Mouse (Mus musculus) heart, embryonic 15.5 days (tissue): ENCODE results near the gene Tomm20. TPM values are rescaled to one million over a fixed set of nuclear protein-coding genes. Genes with fewer than 3 reads are reported as not detected.

ENCODE experiments used
- ATAC-seq: fragments of 200-750 bp; cut with Nextera tagmentation; replicated peaks from 2 replicates; pipeline ENCODE4 v1.8.0; 2017; ENCODE audit warnings: low read depth, moderate TSS enrichment; ENCODE audit not compliant: insufficient number of reproducible peaks, insufficient read depth, low FRiP score
- H3K27ac ChIP-seq: fragments of 300-500 bp; sonication (generic); 2 replicates; pipeline ENCODE4 v1.5.1; 2015; ENCODE audit warnings: mild to moderate bottlenecking, inconsistent platforms
- H3K27me3 ChIP-seq: fragments of 300-500 bp; sonication (generic); 2 replicates; pipeline ENCODE4 v1.6.1; 2015; ENCODE audit warnings: inconsistent platforms
- H3K36me3 ChIP-seq: fragments of 300-500 bp; sonication (generic); 2 replicates; pipeline ENCODE4 v1.6.1; 2015; ENCODE audit warnings: mild to moderate bottlenecking, inconsistent platforms
- H3K4me1 ChIP-seq: fragments of 300-500 bp; sonication (generic); replicated peaks from 2 replicates; pipeline ENCODE4 v1.6.1; 2015; ENCODE audit warnings: inconsistent platforms
- H3K4me2 ChIP-seq: fragments of 300-500 bp; sonication (generic); 2 replicates; pipeline ENCODE4 v1.6.1; 2015; ENCODE audit warnings: inconsistent platforms, mild to moderate bottlenecking, moderate library complexity
- H3K4me3 ChIP-seq: fragments of 300-500 bp; sonication (generic); 2 replicates; pipeline ENCODE4 v1.5.1; 2015; ENCODE audit warnings: mild to moderate bottlenecking, inconsistent platforms
- H3K9ac ChIP-seq: fragments of 300-500 bp; sonication (generic); 2 replicates; pipeline ENCODE4 v1.6.1; 2015; ENCODE audit warnings: mild to moderate bottlenecking, inconsistent platforms
- H3K9me3 ChIP-seq: fragments of 300-500 bp; sonication (generic); replicated peaks from 2 replicates; pipeline ENCODE4 v1.6.1; 2016; ENCODE audit warnings: inconsistent platforms
- WGBS: fragments of 180-500 bp; shearing (Covaris S2); methylation state at CpG from one replicate; pipeline ENCODE4 v1.1.7; 2015; ENCODE audit warnings: mixed read lengths; 5-methylcytosine and 5-hydroxymethylcytosine counted together
- polyA plus RNA-seq: library from polyadenylated mRNA; unstranded; fragments of >200 nt; fragmentation: Nextera tagmentation; extraction: Ambion mirVana; gene quantifications from 2 replicates; pipeline ENCODE4 v1.2.1, GENCODE M21; 2015

Tomm20 gene
- polyA plus RNA-seq, 1 experiment from 2014 or later: 183 TPM

DNA sequence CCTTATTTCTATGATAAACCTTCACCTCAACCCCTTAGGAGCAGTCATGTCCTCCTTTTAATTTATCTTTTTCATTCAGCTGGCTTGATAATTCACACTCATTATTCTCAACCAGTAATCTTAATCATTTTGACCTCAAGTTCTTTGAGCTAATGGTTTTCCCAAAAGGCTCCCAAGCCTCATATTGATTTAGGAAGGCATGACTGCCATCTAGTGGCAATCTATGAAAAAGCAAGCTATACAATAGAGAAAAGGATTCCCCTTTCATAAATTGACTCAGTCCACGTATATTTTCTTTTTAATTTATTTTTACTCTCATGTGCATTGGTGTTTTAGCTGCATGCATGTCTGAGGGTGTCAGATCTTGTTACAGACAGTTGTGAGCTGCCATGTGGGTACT is 30.1 kb upstream of the Tomm20 start:
- no peak overlapping the region for H3K4me2 ChIP-seq
- H3K36me3 ChIP-seq: no peaks in the 10 kb centered on the region
- no peak for ATAC-seq

DNA sequence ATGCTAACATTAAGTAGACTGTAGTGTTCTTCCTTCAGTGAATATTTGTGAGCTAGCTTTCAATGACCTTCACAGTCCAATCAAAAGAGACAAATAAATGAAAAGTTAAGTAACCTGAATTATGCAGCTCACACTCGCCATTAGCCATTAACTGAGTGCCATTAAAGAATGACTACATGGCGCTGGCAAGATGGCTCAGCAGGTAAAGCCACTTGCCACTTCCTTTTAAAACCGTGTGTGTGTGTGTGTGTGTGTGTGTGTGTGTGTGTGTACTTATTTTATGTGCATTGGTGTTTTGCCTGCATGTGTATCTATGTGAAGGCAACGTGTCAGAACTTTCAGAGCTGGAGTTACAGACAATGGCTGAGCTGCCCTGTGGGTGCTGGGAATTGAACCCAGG is 28.9 kb upstream of the Tomm20 start:
- ATAC-seq: no peak
- H3K4me2 ChIP-seq: no peak overlapping the region
- H3K4me1 ChIP-seq: peaks cover 12% of the 10 kb centered on the region
- no peak overlapping the region for H3K4me3 ChIP-seq
- no peaks in the 10 kb centered on the region for H3K9me3 ChIP-seq
- H3K9ac ChIP-seq: no peak overlapping the region
- no peak overlapping the region for H3K27ac ChIP-seq
- 0 out of 2 replicates have a peak, but pooled peaks cover under 1% of the 10 kb centered on the region for H3K36me3 ChIP-seq
- H3K27me3 ChIP-seq: peaks cover 10% of the 10 kb centered on the region
- 80% methylated on average over 4 of the region's 4 CpGs for WGBS

More for the DNA sequence above, 30.1 kb upstream of the Tomm20 start:
- no peak overlapping the region for H3K4me3 ChIP-seq
- peaks cover 10% of the 10 kb centered on the region for H3K4me1 ChIP-seq
- H3K9ac ChIP-seq: no peak overlapping the region
- peaks cover 10% of the 10 kb centered on the region for H3K27me3 ChIP-seq
- 18% methylated on average over 1 of the region's 1 CpGs for WGBS
- no peaks in the 10 kb centered on the region for H3K9me3 ChIP-seq
- H3K27ac ChIP-seq: no peak overlapping the region

DNA sequence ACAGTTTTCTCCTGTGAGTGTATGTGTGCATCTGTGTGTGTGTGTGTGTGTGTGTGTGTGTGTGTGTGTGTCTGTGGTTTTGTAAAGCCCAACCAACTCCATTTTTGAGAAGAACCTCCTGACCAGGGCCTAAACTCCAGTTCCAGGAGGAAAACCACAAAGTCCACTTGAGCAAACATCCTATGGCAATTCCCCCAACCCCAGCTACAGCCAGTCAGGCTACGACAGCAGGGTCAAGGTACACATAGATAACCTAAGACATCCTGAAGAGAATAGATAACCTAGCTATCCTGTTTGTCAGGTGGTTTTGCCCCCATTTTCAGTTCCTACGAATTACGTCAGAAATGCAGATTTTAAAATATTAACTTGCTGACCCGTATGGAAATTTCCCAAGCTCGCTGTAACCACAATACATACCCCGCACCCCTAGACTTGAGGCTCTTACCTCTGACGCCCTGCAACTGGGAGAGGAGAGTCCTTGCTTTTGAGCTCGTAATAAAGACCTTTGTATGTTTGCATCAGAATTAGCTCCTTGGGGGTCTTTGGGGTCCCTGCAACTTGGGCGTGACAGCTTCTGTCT is 28.1 kb upstream of the Tomm20 start:
- ATAC-seq: no peak
- Histone ChIP-seq H3K27me3 (peaks cover 10% of the 10 kb centered on the region), H3K4me2 (no peak overlapping the region), H3K4me3 (no peak overlapping the region), H3K27ac (no peak overlapping the region), H3K9ac (no peak overlapping the region), H3K4me1 (peaks cover 9% of the 10 kb centered on the region), H3K36me3 (peaks cover 7% of the 10 kb centered on the region; the same call in 1 of the 2 replicates), H3K9me3 (no peaks in the 10 kb centered on the region)
- WGBS: 63% methylated on average over 9 of the region's 9 CpGs

DNA sequence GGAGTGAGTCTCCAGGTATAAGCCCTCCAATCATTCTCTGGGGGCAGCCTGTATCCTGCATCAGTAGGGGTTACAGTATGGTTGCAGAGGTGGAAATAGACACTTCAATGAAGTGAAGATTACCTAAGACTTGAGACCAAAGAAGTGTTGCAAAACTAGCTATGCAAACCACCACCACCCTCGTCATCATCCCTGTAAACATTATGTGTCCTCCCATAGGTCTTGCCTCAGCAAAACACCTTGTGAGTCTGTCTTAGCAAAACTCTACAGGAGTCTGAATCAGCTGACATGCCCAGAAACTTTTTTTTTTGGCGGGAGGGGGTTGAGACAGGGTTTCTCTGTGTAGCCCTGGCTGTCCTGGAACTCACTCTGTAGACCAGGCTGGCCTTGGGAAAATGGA is 27.0 kb upstream of the Tomm20 start:
- H3K4me1 ChIP-seq: peaks cover 9% of the 10 kb centered on the region
- peaks cover 5% of the 10 kb centered on the region for H3K27me3 ChIP-seq
- WGBS: 70% methylated on average over 2 of the region's 2 CpGs
- no peak for ATAC-seq
- H3K27ac ChIP-seq: no peak overlapping the region
- peaks cover 17% of the 10 kb centered on the region; the same call in 1 of the 2 replicates for H3K36me3 ChIP-seq
- no peak overlapping the region for H3K4me3 ChIP-seq
- no peaks in the 10 kb centered on the region for H3K9me3 ChIP-seq
- H3K4me2 ChIP-seq: no peak overlapping the region
- H3K9ac ChIP-seq: no peak overlapping the region

DNA sequence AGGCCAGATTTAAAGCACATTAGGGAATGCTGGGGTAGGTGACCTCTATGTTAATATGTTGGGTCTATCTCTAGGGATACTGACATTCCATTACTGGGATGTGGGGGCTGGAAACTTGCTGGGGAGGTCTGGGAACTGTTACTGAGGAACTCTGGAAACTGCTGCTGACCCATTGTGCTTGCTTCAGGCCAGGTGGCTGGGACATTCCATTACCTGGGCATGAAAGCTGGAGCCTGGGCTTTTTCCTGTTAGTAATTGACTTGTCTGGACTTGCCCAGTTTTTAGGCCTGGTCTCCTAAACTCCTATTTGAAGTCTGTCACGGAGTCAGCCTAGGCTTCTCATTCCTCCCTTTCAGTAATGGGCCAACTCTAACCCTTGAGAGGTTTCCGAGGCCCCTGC is 26.5 kb upstream of the Tomm20 start:
- 82% methylated on average over 2 of the region's 2 CpGs for WGBS
- Histone ChIP-seq H3K9ac (no peak overlapping the region), H3K36me3 (peaks cover 21% of the 10 kb centered on the region; the same call in 1 of the 2 replicates), H3K27ac (no peak overlapping the region), H3K4me3 (no peak overlapping the region), H3K9me3 (no peaks in the 10 kb centered on the region), H3K27me3 (peaks cover 3% of the 10 kb centered on the region; the same call in 1 of the 2 replicates), H3K4me2 (no peak overlapping the region), H3K4me1 (peaks cover 9% of the 10 kb centered on the region)
- ATAC-seq: no peak

DNA sequence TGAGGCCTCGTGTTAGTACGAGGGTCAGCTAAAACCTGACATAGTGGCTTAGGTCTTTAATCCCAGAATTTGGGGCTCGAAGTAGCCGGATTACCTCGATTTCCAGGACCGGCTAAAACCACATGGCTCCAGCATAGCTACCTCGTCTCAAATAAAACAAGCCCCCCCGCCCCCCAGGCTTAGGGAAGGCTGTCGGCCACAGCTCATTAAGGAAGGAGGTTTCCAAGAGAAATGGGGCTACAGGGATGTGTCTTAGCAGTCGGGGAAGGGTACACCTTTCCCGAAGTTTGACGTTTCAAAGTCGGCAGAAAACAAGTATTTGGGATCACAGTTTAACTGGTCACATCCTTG is 25.6 kb upstream of the Tomm20 start:
- H3K27ac ChIP-seq: peak overlapping the region; percentile 71
- no peaks in the 10 kb centered on the region for H3K9me3 ChIP-seq
- peaks cover 9% of the 10 kb centered on the region for H3K4me1 ChIP-seq
- no peaks in the 10 kb centered on the region for H3K27me3 ChIP-seq
- WGBS: 9% methylated on average over 13 of the region's 13 CpGs
- H3K4me2 ChIP-seq: peak overlapping the region; percentile 91
- H3K36me3 ChIP-seq: peaks cover 21% of the 10 kb centered on the region; the same call in 1 of the 2 replicates
- H3K4me3 ChIP-seq: peak overlapping the region; percentile 96
- H3K9ac ChIP-seq: peak overlapping the region; percentile 66
- ATAC-seq: no peak

DNA sequence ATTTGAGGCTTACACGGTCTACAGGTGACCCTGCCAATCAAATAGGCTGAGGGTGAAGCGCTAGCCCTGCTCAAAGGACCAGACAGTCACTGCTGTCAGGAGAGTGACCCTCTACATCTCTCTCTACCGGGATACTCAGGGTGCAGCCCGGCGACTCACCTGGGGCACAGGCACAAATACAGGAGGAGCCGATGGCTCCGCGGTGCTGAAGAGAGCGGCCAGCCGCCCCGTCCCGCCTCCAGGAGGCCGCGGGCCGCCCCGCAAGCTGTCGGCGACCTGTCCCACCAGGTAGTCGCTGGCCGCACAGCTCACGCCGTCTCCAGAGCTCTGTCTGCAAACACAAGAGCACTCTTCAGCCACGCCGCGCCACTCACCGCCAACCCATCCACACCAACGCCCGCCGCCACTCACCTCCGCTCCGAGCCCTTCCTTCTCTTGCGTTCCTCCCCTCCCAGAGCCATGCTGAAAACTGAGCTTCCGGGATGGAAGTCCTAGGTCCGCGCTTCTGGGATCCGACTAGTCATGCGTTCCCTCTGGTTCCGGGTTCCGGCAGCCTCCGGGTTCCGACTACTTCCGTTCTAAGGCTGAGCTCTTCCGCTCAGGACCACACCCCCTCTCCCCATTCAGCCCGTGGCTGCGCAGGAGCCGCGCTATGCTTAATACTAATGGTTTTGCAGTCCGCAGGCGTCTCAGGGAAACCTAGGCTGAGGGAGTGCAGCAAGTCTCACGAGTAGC is 25.1 kb upstream of the Tomm20 start, which contains the start of gene Rbm34:
Gene Rbm34 (minus strand): TSS at position 493 of the 735 bp plus-strand sequence.
- Histone ChIP-seq H3K4me3 (peak within 1 kb of the TSS; percentile 96), H3K36me3 (peaks cover 21% of the 10 kb centered on the region; the same call in 1 of the 2 replicates), H3K4me1 (peaks cover 9% of the 10 kb centered on the region), H3K9ac (peak within 1 kb of the TSS; percentile 90), H3K27me3 (no peaks in the 10 kb centered on the region), H3K4me2 (peak within 1 kb of the TSS; percentile 91), H3K27ac (peak within 1 kb of the TSS; percentile 71), H3K9me3 (no peaks in the 10 kb centered on the region)
- ATAC-seq: peak; percentile 94
- WGBS: under 1% methylated on average over 50 of the region's 50 CpGs

DNA sequence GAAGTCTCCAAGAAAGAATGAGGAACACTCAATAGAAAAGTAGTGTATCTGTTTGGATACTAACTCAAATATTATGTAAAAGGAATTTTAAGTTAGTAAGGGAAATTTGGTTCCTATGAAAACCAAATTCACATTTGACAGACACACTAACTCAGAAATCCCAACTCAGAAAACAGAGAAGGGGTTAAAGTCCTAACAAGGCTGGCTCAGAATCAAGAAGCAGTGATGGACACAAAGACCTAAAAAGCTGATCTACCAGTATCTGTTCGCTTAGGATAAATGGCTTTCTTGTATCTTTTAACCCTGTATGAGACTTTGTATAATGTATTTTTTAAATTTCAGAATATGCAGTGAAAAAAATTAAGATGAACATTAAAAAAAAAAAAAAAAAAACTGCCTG is 23.9 kb upstream of the Tomm20 start:
- Histone ChIP-seq H3K9ac (no peak overlapping the region), H3K9me3 (no peaks in the 10 kb centered on the region), H3K4me2 (no peak overlapping the region), H3K27ac (no peak overlapping the region), H3K36me3 (peaks cover 30% of the 10 kb centered on the region), H3K4me1 (peaks cover 9% of the 10 kb centered on the region), H3K27me3 (no peaks in the 10 kb centered on the region), H3K4me3 (no peak overlapping the region)
- 88% methylated on average over 1 of the region's 1 CpGs for WGBS
- no peak for ATAC-seq

DNA sequence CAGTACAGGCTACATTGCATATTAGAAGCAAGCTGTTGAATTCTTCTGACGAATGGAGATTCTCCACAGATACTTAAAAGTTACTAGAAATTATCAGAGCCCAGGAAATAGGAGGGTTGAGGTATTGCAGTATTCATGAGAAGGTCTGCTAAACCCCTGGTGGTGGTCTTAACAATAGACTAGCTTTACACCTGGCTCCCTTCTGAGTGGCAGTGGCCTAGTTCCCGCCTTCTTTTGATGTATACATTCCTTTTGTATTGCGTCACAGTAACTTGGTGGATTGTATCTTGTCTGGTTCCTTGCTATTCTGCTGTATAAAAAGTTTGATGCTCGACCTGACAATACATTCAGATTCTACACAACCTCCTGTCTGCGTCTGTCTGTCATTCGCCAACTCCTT is 22.5 kb upstream of the Tomm20 start:
- no peak overlapping the region for H3K27ac ChIP-seq
- no peaks in the 10 kb centered on the region for H3K9me3 ChIP-seq
- H3K27me3 ChIP-seq: no peaks in the 10 kb centered on the region
- no peak for ATAC-seq
- H3K9ac ChIP-seq: no peak overlapping the region
- H3K4me2 ChIP-seq: no peak overlapping the region
- H3K4me1 ChIP-seq: peaks cover 9% of the 10 kb centered on the region
- H3K4me3 ChIP-seq: no peak overlapping the region
- 89% methylated on average over 6 of the region's 6 CpGs for WGBS
- peaks cover 36% of the 10 kb centered on the region for H3K36me3 ChIP-seq

DNA sequence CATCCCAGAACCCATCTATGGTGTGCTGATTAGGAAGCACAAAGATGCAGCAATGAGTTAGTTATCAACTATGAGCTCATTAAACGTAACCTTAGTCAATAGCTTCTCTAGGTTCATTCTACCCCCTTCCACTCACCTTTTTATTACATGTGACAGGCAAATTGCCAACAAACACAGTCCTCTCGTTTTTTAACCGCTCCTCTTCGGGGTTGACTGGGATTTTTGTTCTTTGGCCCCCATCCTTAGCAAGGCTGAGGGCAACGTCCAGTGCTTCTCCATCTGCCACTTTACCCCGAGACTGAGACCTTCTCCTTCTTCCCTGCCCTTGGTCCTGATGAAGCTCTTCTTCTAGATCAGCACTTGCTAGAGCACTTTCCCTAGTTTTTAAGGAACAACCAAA is 19.6 kb upstream of the Tomm20 start:
- 80% methylated on average over 6 of the region's 6 CpGs for WGBS
- peaks cover 49% of the 10 kb centered on the region for H3K36me3 ChIP-seq
- no peak overlapping the region for H3K27ac ChIP-seq
- no peak overlapping the region for H3K4me2 ChIP-seq
- no peak overlapping the region for H3K9ac ChIP-seq
- H3K4me3 ChIP-seq: no peak overlapping the region
- H3K9me3 ChIP-seq: no peaks in the 10 kb centered on the region
- no peaks in the 10 kb centered on the region for H3K27me3 ChIP-seq
- peaks cover 4% of the 10 kb centered on the region for H3K4me1 ChIP-seq
- no peak for ATAC-seq

DNA sequence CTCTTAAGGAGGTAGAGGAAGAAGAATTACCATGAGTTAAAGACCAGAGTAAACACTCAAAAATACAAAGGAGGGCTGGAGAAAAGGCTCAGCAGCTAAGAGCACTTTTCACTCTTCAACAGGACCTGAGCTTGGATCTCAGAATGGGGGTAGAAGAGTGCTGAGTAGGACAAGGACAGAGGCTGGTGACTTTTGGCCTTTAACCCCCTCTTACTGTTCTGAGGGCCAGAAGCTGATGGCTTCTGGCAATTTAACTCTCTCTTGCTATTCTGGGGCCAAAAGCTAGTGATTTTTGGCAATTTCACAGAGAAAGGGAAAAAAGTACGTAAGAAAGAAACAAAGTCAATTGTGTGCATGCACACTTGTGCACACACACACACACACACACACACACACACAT is 17.2 kb upstream of the Tomm20 start:
- no peaks in the 10 kb centered on the region for H3K27me3 ChIP-seq
- H3K4me3 ChIP-seq: no peak overlapping the region
- no peak overlapping the region for H3K27ac ChIP-seq
- no peaks in the 10 kb centered on the region for H3K9me3 ChIP-seq
- no peak overlapping the region for H3K4me2 ChIP-seq
- 100% methylated on average over 1 of the region's 1 CpGs for WGBS
- no peak for ATAC-seq
- peaks cover 45% of the 10 kb centered on the region for H3K36me3 ChIP-seq
- H3K4me1 ChIP-seq: no peaks in the 10 kb centered on the region
- no peak overlapping the region for H3K9ac ChIP-seq

DNA sequence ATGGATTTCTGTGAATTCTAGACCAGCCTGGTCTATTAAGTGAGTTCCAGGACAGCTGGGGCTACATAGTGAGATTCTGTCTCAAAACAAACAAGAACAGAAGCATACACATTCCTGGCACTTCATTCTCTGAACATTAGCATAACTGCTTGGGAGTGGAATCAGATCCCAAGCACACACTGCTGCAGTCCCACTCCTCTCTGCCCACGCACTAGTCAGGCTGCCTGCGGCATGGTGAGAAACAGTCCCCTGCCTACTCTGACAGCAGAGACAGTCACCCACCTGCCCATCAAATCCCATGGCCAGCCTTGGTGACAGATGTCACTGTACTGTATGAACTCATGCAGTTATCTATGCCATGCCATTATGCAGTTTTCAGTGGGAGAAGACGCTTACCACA is 15.9 kb upstream of the Tomm20 start:
- no peak overlapping the region for H3K4me2 ChIP-seq
- H3K27ac ChIP-seq: no peak overlapping the region
- H3K36me3 ChIP-seq: peaks cover 49% of the 10 kb centered on the region
- H3K4me3 ChIP-seq: no peak overlapping the region
- H3K4me1 ChIP-seq: no peaks in the 10 kb centered on the region
- no peak overlapping the region for H3K9ac ChIP-seq
- no peaks in the 10 kb centered on the region for H3K9me3 ChIP-seq
- WGBS: 94% methylated on average over 3 of the region's 3 CpGs
- no peak for ATAC-seq
- no peaks in the 10 kb centered on the region for H3K27me3 ChIP-seq
